Mouse (Mus musculus): ENCODE results near the gene Rita1.
A peak's percentile ranks its signal among the peaks of the same experiment; 100 is the strongest.

Rita1 gene

GRCm38 (mm10) chr5:120627515-120628300 is 15.3 kb upstream of the Rita1 start:
- no peak for DNase-seq

- no peak for DNase-seq
Observed at GRCm38 (mm10) chr5:120626399-120626798, 14.0 kb upstream of the Rita1 start.

GRCm38 (mm10) chr5:120624427-120624826 is 12.0 kb upstream of the Rita1 start:
- DNase-seq = no peak

- DNase-seq = peak; percentile 65
Observed at GRCm38 (mm10) chr5:120622198-120622851, 9.9 kb upstream of the Rita1 start.

- no peak for DNase-seq
Observed at GRCm38 (mm10) chr5:120621846-120622197, 9.4 kb upstream of the Rita1 start.

- DNase-seq = peak; percentile 81
Observed at GRCm38 (mm10) chr5:120621078-120621765, 8.8 kb upstream of the Rita1 start.

- peak; percentile 75 for DNase-seq
Observed at GRCm38 (mm10) chr5:120620375-120621077, 8.1 kb upstream of the Rita1 start.

- no peak for DNase-seq
Observed at GRCm38 (mm10) chr5:120619201-120619600, 6.8 kb upstream of the Rita1 start.

- DNase-seq = no peak
Observed at GRCm38 (mm10) chr5:120618778-120619177, 6.4 kb upstream of the Rita1 start.

- no peak for DNase-seq
Observed at GRCm38 (mm10) chr5:120615903-120616302, 3.5 kb upstream of the Rita1 start.

- peak; percentile 100 for DNase-seq
Observed at GRCm38 (mm10) chr5:120612822-120613604, 624 bp upstream of the Rita1 start.

GRCm38 (mm10) chr5:120611416-120611815 is 973 bp downstream of the Rita1 start:
- no peak for DNase-seq

- peak; percentile 52 for DNase-seq
Observed at GRCm38 (mm10) chr5:120610906-120611305, 1.5 kb downstream of the Rita1 start.

- no peak for DNase-seq
Observed at GRCm38 (mm10) chr5:120609246-120609775, 3.1 kb downstream of the Rita1 start.

- DNase-seq = no peak
Observed at GRCm38 (mm10) chr5:120607335-120607734, 5.1 kb downstream of the Rita1 start.

- no peak for DNase-seq
Observed at GRCm38 (mm10) chr5:120606590-120607200, 5.7 kb downstream of the Rita1 start.

- peak; percentile 72 for DNase-seq
Observed at GRCm38 (mm10) chr5:120605688-120606087, 6.7 kb downstream of the Rita1 start.

GRCm38 (mm10) chr5:120605241-120605661 is 7.1 kb downstream of the Rita1 start:
- DNase-seq = no peak

- peak; percentile 70 for DNase-seq
Observed at GRCm38 (mm10) chr5:120604839-120605238, 7.5 kb downstream of the Rita1 start.

GRCm38 (mm10) chr5:120603515-120603914 is 8.9 kb downstream of the Rita1 start:
- DNase-seq = no peak

GRCm38 (mm10) chr5:120602210-120602609 is 10.2 kb downstream of the Rita1 start:
- DNase-seq = no peak
